Mouse (Mus musculus) large intestine, adult 2 months (tissue): ENCODE measurements around the gene Epha3. TPM values are rescaled to one million over a fixed set of nuclear protein-coding genes. Genes with fewer than 3 reads are reported as not detected.

Experiments used
- DNase-seq: peaks from one replicate; pipeline ENCODE4 v3.0.0-alpha.2; 2012; ENCODE audit warnings: low read depth, low spot score
- WGBS: fragments of 180-500 bp; shearing (Covaris S2); methylation state at CpG from one replicate; pipeline ENCODE4 v1.1.7; 2018; 5-methylcytosine and 5-hydroxymethylcytosine counted together
- polyA plus RNA-seq: library from polyadenylated mRNA; depleted of rRNA; stranded (reverse); fragments of >200 nt; gene quantifications from 2 replicates; pipeline ENCODE4 v1.2.3, GENCODE M21; 2012

Gene Epha3
- polyA plus RNA-seq, 1 experiment = 0.14 TPM

DNA sequence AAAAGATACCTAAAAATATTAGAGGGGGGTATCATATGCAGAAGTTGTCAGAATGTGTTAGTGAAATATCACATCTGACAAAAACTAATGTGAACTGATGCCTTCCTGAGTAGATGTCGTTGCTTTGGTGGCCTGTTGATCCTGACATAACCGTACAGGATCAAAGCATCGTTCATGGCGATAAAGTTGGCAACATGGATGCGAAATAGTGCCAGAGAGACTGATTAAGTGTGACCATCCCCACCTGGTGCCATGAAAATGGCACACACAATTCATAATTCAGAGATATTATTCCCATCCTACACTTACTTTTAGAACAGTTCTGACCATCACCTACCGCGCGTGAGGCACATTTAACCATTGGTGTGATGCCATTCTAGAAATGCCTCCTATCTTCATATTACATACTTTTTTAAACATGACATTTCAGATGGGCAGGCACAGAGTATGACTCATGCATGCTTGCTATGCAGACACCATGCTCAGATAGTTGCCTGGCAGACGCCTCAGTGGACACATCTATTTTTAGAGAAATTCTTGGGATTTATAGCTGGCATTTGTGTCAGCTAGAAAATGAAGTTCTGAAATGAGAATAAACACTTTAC, 190.6 kb downstream of the Epha3 start:
- 92% methylated on average over 9 of the region's 9 CpGs for WGBS
- DNase-seq = no peak

DNA sequence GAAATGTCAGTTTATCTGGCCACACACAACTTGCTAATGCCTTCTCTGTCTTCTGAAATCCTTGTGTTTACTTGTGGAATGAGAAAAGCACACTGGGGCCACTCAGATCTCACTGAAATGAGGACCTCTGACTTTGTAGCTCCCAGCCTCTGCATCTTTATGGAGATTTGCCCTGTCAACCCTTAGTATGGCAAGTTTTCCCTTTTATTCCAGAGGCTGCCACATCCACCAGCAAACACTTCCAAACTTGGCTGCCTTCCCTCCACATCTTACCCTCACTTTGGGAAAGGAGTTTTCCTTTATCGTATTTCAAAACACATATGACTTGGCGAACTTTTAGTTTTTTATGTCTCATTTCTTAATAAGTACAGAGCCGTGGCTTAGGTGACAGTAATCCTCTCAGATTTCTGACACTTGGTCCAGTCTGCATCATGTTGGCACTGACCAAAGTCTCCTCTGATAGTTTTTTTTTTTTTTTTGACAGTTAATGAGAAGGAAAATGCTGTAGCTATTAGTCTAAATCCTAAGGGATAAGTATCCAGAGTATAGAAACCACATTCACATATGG, 198.0 kb downstream of the Epha3 start:
- no peak for DNase-seq
- WGBS = 67% methylated on average over 3 of the region's 3 CpGs

DNA sequence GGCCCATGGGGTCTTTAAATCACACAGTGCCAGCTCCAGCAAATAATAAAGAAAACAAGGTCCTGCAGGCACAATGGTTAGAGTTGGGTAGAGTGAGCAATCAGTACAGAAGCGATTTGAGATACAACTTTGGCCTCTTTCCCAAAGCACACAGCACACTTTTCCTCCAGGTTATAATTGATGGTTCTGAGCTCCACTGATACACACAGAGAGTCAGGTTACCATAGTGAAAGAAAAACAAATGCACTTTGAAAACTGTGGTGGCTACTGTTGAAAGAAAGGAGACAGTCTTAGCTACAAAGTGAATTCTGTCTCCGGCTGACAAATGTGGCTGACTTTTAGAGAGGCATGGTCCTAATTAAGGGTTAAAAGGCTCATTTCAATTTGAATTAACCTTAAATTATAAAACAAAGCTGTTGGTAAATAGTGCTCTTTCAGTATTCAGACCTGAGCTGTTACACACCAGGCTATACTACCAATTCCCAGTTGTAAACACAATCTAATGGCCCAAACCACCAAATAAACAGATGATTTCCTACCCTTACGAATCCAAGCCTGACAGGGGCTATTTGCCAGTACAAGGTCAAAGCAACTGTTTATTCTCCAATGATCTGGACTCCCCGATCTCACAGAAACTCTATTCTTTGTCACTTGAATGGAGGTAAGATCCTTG, 205.5 kb downstream of the Epha3 start:
- WGBS = 41% methylated on average over 4 of the region's 4 CpGs
- DNase-seq = no peak

GRCm38 (mm10) chr16:63657743-63658142, 206.2 kb downstream of the Epha3 start:
- 67% methylated on average over 2 of the region's 2 CpGs for WGBS

DNA sequence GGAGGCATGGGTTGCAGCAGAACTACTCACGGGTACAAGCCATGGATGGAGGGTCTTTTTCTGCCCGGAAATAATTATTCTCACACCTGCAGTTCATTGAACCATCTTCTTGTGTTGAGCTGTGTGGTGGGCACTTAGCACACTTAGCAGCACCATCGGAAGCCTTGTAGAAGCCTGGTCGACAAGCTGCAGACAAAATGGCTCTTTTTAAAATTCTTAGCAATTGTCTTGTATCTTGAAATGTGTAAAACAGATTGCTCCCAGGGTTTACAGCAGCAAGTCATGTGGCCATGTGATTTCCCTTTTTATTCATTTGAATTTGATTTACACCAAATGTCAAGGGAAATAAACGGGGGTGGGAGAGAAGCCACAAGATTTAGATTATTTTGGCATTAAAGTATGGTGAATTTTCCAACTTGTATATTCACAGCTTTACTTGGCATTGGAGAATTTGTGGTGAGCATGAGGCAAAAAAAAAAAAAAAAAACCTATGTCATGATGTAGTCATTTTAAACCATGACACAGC, 210.5 kb downstream of the Epha3 start:
- DNase-seq = no peak
- 85% methylated on average over 5 of the region's 5 CpGs for WGBS

More at GRCm38 (mm10) chr16:63657743-63658142, 206.2 kb downstream of the Epha3 start:
- DNase-seq = no peak

GRCm38 (mm10) chr16:63650760-63651159, 213.2 kb downstream of the Epha3 start:
- 45% methylated on average over 3 of the region's 3 CpGs for WGBS
- no peak for DNase-seq

DNA sequence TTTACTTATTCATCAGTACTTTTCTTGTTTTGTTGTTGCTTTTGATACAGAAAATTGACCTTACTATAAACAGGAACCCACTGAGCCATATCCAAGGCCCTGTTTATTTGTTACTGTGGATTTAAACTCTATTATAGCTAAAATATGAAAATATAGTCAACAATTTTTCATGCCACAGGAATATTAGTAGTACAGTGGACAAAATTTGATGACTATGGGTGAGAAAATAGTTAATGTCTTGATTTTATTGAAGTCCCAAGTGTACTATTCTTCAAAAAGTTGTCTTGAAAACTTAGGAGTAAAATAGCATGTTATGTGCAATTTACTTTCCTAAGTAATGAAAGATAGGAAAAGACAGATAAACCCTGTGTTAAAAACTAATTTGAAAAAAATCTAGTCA, 217.4 kb downstream of the Epha3 start:
- DNase-seq = no peak

DNA sequence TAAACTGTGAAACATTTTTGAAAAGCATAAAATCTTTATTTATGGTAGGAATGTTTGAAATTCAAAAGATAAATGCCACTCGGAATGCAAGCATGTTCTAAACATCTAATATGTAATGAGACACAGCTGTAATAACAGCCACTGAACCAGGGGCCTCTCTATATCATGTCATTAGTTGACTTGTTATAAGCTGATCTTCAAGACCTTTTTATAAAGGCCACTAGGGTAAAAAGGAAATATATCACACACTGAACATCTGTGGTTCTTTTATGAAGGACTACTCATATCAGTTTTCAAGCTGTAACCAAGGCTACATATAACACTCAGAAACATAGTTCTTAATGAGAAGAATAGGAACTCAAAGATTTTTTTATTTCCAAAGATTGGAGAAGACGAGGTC, 221.3 kb downstream of the Epha3 start:
- 66% methylated on average over 2 of the region's 2 CpGs for WGBS

DNA sequence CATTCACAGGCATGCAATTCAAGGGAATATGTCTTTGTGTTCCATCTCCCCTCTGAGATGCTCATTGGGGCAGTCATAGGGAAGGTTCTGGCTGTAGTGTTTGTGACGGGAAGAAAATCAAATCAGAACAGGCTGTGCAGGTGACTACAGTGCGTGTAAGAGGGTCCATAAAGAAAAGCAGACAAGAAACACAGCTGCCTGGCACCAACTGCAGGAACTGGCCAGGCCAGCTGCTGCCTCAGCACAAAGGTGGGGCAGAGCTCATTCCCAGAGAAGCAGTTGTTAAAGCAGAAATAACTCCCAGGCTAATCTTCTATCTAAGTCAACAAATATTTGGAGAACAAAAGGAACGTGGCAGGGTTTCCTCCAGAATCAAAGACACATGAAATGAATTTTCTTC, 222.4 kb downstream of the Epha3 start:
- no peak for DNase-seq
- WGBS = 36% methylated on average over 3 of the region's 3 CpGs

More for the DNA sequence above, 221.3 kb downstream of the Epha3 start:
- no peak for DNase-seq

DNA sequence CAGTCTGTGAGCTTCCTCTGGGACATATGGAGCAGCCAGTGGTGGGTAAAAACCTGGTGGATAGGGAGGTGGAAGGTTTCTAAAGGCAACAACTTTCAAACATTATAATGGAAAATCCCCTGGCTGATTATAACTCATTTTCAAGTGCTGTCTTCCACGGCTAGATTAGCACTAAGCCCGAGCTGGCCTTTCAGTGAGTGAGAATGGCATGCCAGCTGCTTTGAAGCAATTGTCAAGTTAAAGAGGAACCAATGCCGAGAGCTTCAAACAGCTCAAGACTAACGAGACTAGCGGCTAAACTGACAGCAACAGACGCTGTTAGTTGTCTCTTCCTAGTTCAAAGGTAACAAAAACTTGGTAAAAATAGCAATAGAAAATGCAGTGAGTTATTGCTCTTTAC, 225.3 kb downstream of the Epha3 start:
- WGBS = 48% methylated on average over 6 of the region's 6 CpGs

GRCm38 (mm10) chr16:63633748-63634166, 230.2 kb downstream of the Epha3 start:
- WGBS = 91% methylated on average over 5 of the region's 5 CpGs

More for the DNA sequence above, 225.3 kb downstream of the Epha3 start:
- DNase-seq = no peak

GRCm38 (mm10) chr16:63625229-63625628, 238.7 kb downstream of the Epha3 start:
- DNase-seq = no peak

More at GRCm38 (mm10) chr16:63633748-63634166, 230.2 kb downstream of the Epha3 start:
- DNase-seq = no peak

DNA sequence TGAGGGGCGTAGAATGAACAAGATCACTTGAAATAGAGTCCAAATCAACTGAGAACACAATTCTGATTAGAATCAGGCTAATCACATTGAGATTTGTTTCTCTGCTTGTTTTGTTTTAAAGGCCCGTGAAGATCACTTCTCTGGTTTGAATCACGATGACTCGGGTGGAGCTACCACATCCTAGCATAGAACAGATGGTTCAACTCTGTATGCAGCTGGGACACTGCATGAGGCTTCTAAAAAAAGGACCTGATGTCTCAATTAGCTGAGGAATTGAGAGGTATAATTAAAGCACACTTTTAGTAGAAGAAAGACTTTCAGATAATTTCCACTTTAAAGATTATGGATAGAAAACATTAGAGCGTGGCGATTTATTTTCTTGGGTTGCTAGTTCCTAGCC, 242.1 kb downstream of the Epha3 start:
- 81% methylated on average over 6 of the region's 6 CpGs for WGBS
- no peak for DNase-seq

GRCm38 (mm10) chr16:63615396-63615795, 248.6 kb downstream of the Epha3 start:
- WGBS = 44% methylated on average over 3 of the region's 3 CpGs
- DNase-seq = no peak

GRCm38 (mm10) chr16:63613006-63613405, 251.0 kb downstream of the Epha3 start:
- 67% methylated on average over 4 of the region's 4 CpGs for WGBS
- no peak for DNase-seq

DNA sequence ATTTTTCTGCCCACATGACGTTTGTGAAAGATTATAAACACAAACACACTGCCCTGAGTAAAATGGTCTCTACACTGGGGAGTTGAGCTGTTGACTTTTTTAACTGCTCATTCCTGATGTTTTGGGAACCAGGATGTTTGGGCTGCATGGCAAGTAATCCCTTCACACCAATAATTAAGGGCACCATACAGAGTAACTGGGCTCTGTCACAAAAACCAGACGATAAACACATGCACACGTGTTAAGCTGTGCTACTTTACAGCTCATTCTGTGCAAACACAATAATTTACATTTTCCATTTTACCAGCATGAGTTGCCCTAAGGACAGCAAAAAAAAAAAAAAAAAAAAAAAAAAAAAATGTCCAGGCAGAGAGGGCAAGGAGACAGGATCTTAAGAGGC, 263.7 kb downstream of the Epha3 start:
- 32% methylated on average over 3 of the region's 3 CpGs for WGBS
- DNase-seq = no peak

DNA sequence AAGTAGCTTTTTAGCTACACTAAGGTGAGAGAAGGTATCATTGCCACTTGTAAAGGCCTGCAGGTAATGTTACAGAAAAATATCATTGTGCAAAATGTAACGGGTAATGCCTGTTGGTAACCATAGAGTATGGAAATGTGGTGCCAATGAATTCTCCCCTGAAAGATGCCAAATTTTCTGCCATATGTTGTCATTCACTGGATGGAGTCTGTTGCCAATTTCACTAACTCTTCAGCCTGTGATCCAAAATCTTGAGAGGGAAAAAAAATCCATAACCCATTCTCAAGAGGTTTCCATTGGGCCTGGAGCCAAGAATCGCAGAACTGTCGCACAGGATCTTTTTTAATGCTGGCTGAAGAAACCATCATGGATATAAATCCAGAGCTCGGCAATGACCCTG, 269.3 kb downstream of the Epha3 start:
- no peak for DNase-seq
- WGBS = 87% methylated on average over 4 of the region's 4 CpGs

DNA sequence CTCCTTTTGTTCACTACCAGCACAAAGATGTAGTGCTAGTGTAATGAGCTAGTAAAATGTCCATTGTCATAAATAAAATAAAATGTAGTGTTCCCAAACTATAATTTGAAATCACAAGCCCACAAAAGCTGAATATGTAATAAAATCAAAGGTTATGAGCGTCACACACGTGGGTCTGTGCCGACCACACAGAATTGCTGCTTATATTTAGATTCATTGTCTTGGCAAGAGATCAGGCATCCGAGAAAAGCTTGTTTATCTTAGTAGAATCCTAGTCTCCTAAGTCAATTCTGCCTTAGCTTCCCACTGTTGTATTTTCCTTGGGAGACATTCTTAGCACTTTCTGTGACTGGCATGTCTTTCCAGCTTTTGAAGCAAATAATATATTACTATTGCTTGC, 294.2 kb downstream of the Epha3 start:
- no peak for DNase-seq
- 34% methylated on average over 4 of the region's 4 CpGs for WGBS

DNA sequence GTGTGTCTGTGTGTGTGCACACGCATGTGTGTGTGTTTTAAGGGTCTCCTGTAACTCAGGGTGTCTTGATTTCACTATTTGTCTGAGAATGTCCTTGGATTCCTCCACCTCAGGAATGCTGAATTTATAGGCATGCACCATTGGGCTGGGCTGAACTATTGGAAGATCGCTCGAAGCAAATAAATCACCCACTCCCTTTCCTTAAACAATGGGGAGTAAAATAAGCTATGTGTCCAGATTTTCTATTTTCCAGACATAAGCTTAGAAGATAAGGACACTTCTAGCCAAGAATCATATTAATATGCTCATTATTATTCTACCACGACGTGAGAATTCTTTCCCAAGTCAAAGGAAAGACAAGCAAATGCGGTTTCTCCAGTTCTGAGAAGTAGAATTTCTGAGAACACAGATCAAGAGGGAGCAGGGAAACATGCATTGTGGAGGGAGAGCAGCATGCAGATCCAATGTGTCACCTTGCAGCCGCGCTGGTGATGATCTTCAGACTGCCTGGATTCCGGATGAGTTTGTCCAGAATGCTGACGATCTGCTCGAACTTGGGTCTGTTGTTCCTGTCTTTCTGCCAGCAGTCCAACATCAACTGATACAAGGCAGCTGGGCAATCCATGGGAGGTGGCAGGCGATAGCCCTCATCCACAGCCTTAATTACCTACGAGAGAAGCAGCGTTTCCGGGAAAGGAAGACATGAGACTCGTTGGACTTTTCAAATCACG, 297.7 kb downstream of the Epha3 start:
- no peak for DNase-seq

GRCm38 (mm10) chr16:63556410-63557146, 307.4 kb downstream of the Epha3 start:
- 28% methylated on average over 6 of the region's 6 CpGs for WGBS
- DNase-seq = no peak

More for the DNA sequence above, 297.7 kb downstream of the Epha3 start:
- 64% methylated on average over 17 of the region's 17 CpGs for WGBS
